Mouse (Mus musculus) thymus, adult 2 months (tissue): ENCODE data around the gene Gdpd4. TPM values are rescaled to one million over a fixed set of nuclear protein-coding genes. Genes with fewer than 3 reads are reported as not detected.

Source experiments
- DNase-seq: peaks from one replicate; pipeline ENCODE4 v3.0.0; 2021
- H3K27ac ChIP-seq: fragments of 200-500 bp; 2 replicates; pipeline ENCODE4 v1.5.1; 2012; ENCODE audit warnings: low read length, control low read depth; ENCODE audit not compliant: control insufficient read depth, insufficient read depth
- H3K27me3 ChIP-seq: fragments of 200-500 bp; 2 replicates; pipeline ENCODE4 v1.6.1; 2012; ENCODE audit warnings: mild to moderate bottlenecking, low read length, moderate library complexity, mixed read lengths; ENCODE audit not compliant: control insufficient read depth, insufficient read depth
- H3K36me3 ChIP-seq: fragments of 200-500 bp; 2 replicates; pipeline ENCODE4 v1.6.1; 2012; ENCODE audit warnings: mild to moderate bottlenecking, low read length, moderate library complexity; ENCODE audit not compliant: control insufficient read depth, insufficient read depth
- H3K4me1 ChIP-seq: fragments of 200-500 bp; replicated peaks from 2 replicates; pipeline ENCODE4 v1.6.1; 2012; ENCODE audit warnings: low read length; ENCODE audit not compliant: control insufficient read depth, insufficient read depth
- H3K4me3 ChIP-seq: fragments of 200-500 bp; 2 replicates; pipeline ENCODE4 v1.5.1; 2012; ENCODE audit warnings: mild to moderate bottlenecking, low read length, control low read depth, moderate library complexity; ENCODE audit not compliant: control insufficient read depth, insufficient read depth
- CTCF ChIP-seq: fragments of 200-500 bp; IDR thresholded peaks from 2 replicates; pipeline ENCODE4 v1.5.1; 2012; ENCODE audit warnings: mild to moderate bottlenecking, control low read depth, low read length, moderate library complexity, borderline replicate concordance; ENCODE audit not compliant: control insufficient read depth, poor library complexity, insufficient read depth; ENCODE audit errors: extremely low read depth
- POLR2A ChIP-seq: fragments of 200-500 bp; IDR thresholded peaks from 2 replicates; pipeline ENCODE4 v1.6.1; 2012; ENCODE audit warnings: mild to moderate bottlenecking, low read length, control low read depth, moderate library complexity; ENCODE audit not compliant: control insufficient read depth, poor library complexity, insufficient read depth; ENCODE audit errors: extremely low read depth
- WGBS: fragments of 180-500 bp; shearing (Covaris S2); methylation state at CpG from one replicate; pipeline ENCODE4 v1.1.7; 2018; 5-methylcytosine and 5-hydroxymethylcytosine counted together
- polyA plus RNA-seq: library from polyadenylated mRNA; depleted of rRNA; stranded (reverse); fragments of >200 nt; gene quantifications from 2 replicates; pipeline ENCODE4 v1.2.3, GENCODE M21; 2012; rRNA removed

Gene Gdpd4
- not detected in 2 replicates for polyA plus RNA-seq

- WGBS = 90% methylated on average over 12 of the region's 12 CpGs
- Histone ChIP-seq H3K36me3 (no peaks in the 10 kb centered on the region), H3K4me3 (no peak within 1 kb of the TSS), H3K27me3 (no peaks in the 10 kb centered on the region), H3K27ac (no peak within 1 kb of the TSS), H3K4me1 (no peaks in the 10 kb centered on the region)
- no peak for TF ChIP-seq POLR2A
- no peak for TF ChIP-seq CTCF
- no peak for DNase-seq
These were observed at the start of gene Gdpd4 for GRCm38 (mm10) chr7:97919742-97920141. Gene Gdpd4, plus strand, starts transcription at chr7:97919955.

- H3K4me1 ChIP-seq = no peaks in the 10 kb centered on the region; the same call in 1 of the 2 replicates
- no peak for DNase-seq
- no peaks in the 10 kb centered on the region for H3K27me3 ChIP-seq
- no peak overlapping the region for H3K27ac ChIP-seq
- over 99% methylated on average over 4 of the region's 4 CpGs for WGBS
- TF ChIP-seq POLR2A (no peak), CTCF (no peak)
- no peaks in the 10 kb centered on the region for H3K36me3 ChIP-seq
- no peak overlapping the region for H3K4me3 ChIP-seq
These were observed 47.4 kb upstream of the Gdpd4 start for GRCm38 (mm10) chr7:97872396-97872795.

DNA sequence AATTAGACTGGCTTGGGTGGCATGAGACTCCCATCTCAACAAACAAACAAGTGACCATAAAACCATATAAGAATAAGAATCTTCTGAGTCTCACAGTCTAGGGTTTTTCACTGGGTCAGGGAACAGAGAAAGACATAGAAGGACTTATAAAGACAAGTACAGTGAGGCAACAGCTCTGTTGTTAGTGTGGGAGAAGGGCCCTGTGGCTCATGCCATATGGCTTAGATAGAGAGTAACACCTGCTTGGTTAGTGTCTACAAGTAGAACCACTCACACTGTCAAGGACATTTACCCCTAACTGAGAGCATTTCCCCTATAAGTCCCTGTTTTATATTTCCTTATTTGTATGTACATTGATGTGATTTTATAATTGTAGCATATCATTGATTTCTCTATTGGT lies 46.4 kb upstream of the Gdpd4 start:
- no peak overlapping the region for H3K4me3 ChIP-seq
- no peaks in the 10 kb centered on the region for H3K36me3 ChIP-seq
- no peak for DNase-seq
- no peak overlapping the region for H3K27ac ChIP-seq
- no peaks in the 10 kb centered on the region; the same call in 1 of the 2 replicates for H3K4me1 ChIP-seq
- no peaks in the 10 kb centered on the region for H3K27me3 ChIP-seq
- TF ChIP-seq CTCF (no peak), POLR2A (no peak)

DNA sequence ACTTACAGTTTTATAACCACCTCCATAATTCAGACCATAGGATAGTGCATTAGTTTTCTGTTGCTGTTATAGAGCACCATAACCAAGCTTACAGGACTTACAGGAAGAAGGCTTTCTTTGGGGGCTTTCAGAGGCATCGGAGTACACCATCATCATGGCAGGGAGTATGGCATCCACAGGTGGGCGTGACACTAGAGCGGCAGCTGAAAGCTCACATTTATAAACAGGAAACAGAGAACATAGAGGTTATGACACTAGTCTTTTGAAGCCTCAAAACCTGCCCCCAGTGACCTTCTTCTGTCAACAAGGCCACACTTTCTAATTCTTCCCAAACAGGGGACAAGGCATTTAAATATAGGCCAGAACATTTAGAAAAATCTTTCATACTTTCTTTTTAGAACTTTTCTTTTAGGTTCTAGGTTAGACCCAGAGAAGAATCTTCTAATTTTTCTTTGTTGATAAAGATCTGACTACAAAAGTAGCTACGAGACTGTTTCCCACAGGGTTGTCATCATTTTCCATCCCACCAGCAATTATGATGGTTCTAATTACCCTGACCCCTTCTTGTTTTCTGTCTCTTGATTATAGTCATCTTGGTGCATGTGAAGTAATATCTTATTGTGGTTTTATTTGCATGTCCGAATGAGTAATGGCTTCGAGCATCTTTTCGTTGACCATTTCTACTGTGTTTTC lies 41.8 kb upstream of the Gdpd4 start:
- peak; percentile 52 for DNase-seq
- H3K36me3 ChIP-seq = no peaks in the 10 kb centered on the region
- H3K4me3 ChIP-seq = no peak overlapping the region
- no peak for TF ChIP-seq POLR2A
- WGBS = 68% methylated on average over 7 of the region's 7 CpGs
- no peaks in the 10 kb centered on the region; the same call in 1 of the 2 replicates for H3K4me1 ChIP-seq
- no peak overlapping the region for H3K27ac ChIP-seq
- no peaks in the 10 kb centered on the region for H3K27me3 ChIP-seq

- Histone ChIP-seq H3K27ac (no peak overlapping the region), H3K36me3 (no peaks in the 10 kb centered on the region), H3K4me3 (no peak overlapping the region), H3K27me3 (no peaks in the 10 kb centered on the region), H3K4me1 (no peaks in the 10 kb centered on the region)
- no peak for DNase-seq
- TF ChIP-seq CTCF (no peak), POLR2A (no peak)
- 89% methylated on average over 3 of the region's 3 CpGs for WGBS
These were observed 8.1 kb upstream of the Gdpd4 start for GRCm38 (mm10) chr7:97911646-97912045.

- Histone ChIP-seq H3K36me3 (no peaks in the 10 kb centered on the region), H3K4me3 (no peak overlapping the region), H3K27me3 (no peaks in the 10 kb centered on the region), H3K27ac (no peak overlapping the region), H3K4me1 (no peaks in the 10 kb centered on the region)
- no peak for DNase-seq
- no peak for TF ChIP-seq CTCF
- TF ChIP-seq POLR2A = no peak
- 81% methylated on average over 2 of the region's 2 CpGs for WGBS
These were observed 4.8 kb upstream of the Gdpd4 start for GRCm38 (mm10) chr7:97914833-97915516.

GRCm38 (mm10) chr7:97925819-97926218 lies 6.1 kb downstream of the Gdpd4 start:
- no peaks in the 10 kb centered on the region for H3K27me3 ChIP-seq
- no peak overlapping the region for H3K27ac ChIP-seq
- no peaks in the 10 kb centered on the region for H3K36me3 ChIP-seq
- 81% methylated on average over 1 of the region's 1 CpGs for WGBS
- no peak for DNase-seq
- TF ChIP-seq CTCF (no peak), POLR2A (no peak)
- H3K4me3 ChIP-seq = no peak overlapping the region
- no peaks in the 10 kb centered on the region for H3K4me1 ChIP-seq
